Mouse (Mus musculus): ENCODE results near the gene Phkg2. TPM values are rescaled to one million over a fixed set of nuclear protein-coding genes. Genes with fewer than 3 reads are reported as not detected.
A peak's percentile ranks its signal among the peaks of the same experiment; 100 is the strongest.

Phkg2 gene
- polyA plus RNA-seq, 1 experiment from 2014 or later: 56.6 TPM

DNA sequence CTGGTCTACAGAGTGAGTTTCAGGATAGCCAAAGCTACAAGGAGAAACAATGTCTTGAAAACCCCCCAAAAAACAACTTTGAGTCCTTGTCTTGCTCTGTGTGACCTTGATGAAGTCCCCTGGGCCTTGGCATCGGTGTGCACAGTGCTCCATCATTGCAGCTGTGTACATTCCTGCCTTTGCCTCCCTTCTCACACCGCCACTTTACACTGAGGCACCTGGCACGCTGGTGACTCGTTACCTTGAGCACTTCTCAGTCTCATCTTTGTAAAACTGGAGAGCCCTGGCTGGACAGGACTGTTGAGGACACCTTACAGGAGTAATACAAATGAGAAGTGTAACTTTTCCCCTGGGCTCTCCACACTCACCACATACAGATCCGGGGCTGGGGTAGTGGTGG lies 14.1 kb downstream of the Phkg2 start:
- H3K9ac ChIP-seq: peak overlapping the region; percentile 67; the same call in 1 of the 2 replicates
- ATAC-seq (ENCODE audit: low FRiP score): no peak
- H3K9me3 ChIP-seq: no peaks in the 10 kb centered on the region
- peak overlapping the region; percentile 84; the same call in 1 of the 2 replicates for H3K27ac ChIP-seq
- H3K4me3 ChIP-seq (replicated peaks): peak overlapping the region; percentile 90
- WGBS: 80% methylated on average over 5 of the region's 5 CpGs
- H3K4me1 ChIP-seq: peaks cover 18% of the 10 kb centered on the region
- H3K36me3 ChIP-seq (replicated peaks): peaks cover 55% of the 10 kb centered on the region
- no peaks in the 10 kb centered on the region for H3K27me3 ChIP-seq
- peak overlapping the region; percentile 89 for H3K4me2 ChIP-seq

DNA sequence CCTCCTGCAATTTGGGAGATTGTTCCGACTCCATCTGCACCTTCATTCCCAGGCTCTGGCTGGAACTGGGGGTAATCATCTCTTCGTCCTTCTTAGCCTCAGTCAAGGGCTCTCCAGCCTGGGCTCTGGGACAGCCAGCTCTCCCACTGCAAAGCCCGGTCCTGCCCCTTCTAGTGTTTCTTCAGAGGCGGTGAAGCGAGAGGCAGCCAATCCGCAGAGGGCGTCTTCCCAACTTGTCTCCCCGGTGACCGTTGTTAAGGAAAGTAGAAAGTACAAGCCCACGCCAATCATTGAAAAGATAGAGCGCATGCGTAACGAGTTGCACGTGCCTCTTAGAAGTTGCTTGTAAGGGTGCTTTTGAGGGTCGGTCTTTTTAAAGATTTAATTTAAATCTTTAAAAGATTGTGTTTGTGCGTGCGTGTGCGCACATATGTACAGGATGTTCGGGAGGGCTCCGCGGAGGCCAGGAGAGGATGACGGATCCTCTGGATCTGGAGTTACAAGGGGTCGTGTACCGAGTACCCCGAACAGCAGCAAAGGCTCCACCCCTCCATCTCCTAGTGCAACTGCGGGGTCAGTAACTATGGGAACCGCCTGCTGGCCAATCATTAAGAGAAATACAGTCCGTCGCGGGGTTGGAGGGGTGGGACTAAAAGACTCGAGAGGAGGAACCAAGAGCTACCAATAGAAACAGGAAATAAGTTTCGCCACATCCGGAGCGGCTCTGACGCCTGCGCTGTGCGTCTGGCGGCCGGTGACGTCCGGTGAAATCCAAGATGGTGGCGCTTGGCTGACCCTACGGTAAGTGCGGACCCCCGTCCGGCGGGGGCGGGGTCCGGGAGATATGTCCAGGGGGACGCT lies 15.1 kb downstream of the Phkg2 start, which contains the start of the genes Ccdc189 and Rnf40:
Ccdc189 (minus strand) TSS at position 585 of the 861 bp plus-strand sequence.
Rnf40 (plus strand) TSS at position 757 of the 861 bp plus-strand sequence.
- H3K9ac ChIP-seq: peak within 1 kb of the TSS; percentile 76
- WGBS: under 1% methylated on average over 50 of the region's 50 CpGs
- peak within 1 kb of the TSS; percentile 89 for H3K4me2 ChIP-seq
- H3K27ac ChIP-seq: peak within 1 kb of the TSS; percentile 84
- peaks cover 55% of the 10 kb centered on the region for H3K36me3 ChIP-seq (replicated peaks)
- no peaks in the 10 kb centered on the region for H3K27me3 ChIP-seq
- peak; percentile 98 for ATAC-seq (ENCODE audit: low FRiP score)
- H3K4me1 ChIP-seq: peaks cover 18% of the 10 kb centered on the region
- peak within 1 kb of the TSS; percentile 90 for H3K4me3 ChIP-seq (replicated peaks)
- no peaks in the 10 kb centered on the region for H3K9me3 ChIP-seq

DNA sequence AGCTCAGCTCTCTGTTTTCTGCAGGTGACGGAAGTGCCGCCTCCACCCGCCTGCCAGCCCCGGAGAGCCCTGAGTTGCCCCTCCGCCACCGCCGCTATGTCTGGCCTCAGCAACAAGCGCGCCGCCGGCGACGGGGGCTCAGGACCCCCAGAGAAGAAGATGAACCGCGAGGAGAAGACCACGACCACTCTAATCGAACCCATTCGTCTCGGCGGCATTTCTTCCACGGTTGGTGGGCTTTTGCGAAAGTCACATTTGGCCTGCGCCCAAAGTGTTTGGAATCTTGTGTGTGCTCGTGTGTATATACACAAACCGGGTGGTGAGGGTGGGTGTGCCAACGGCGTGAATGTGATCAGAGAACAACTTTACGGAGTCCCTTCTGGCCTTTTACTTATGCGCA lies 15.8 kb downstream of the Phkg2 start:
- 7% methylated on average over 29 of the region's 29 CpGs for WGBS
- H3K4me3 ChIP-seq (replicated peaks): peak overlapping the region; percentile 90
- H3K27ac ChIP-seq: peak overlapping the region; percentile 59; the same call in 1 of the 2 replicates

DNA sequence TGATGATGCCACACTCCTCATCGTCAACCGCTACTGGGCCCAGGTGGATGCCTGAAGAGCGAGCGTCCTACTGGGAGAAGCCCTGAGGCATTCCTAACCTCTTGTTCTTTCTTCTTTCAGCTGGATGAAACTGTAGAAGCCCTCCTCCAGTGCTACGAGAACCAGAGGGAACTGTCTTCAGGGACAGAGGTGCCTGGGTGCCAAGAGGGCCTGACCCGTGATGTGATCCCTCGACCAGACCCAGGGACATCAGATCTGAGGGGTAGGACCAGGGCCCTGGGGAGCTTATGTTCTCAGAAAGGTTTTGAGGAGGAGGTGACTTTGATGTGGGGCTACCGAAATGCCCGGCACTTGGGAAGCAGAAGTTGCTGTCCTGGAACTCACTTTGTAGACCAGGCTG lies 16.5 kb downstream of the Phkg2 start:
- WGBS: 93% methylated on average over 9 of the region's 9 CpGs
- ATAC-seq (ENCODE audit: low FRiP score): no peak
- Histone ChIP-seq H3K4me1 (peaks cover 18% of the 10 kb centered on the region), H3K4me3 (replicated peaks) (peak overlapping the region; percentile 90), H3K27ac (no peak overlapping the region), H3K4me2 (peak overlapping the region; percentile 89), H3K36me3 (replicated peaks) (peaks cover 55% of the 10 kb centered on the region), H3K9ac (0 out of 2 replicates have a peak overlapping the region, but pooled peaks have one; percentile 76), H3K9me3 (no peaks in the 10 kb centered on the region), H3K27me3 (no peaks in the 10 kb centered on the region)

More for the DNA sequence above, 15.8 kb downstream of the Phkg2 start:
- Histone ChIP-seq H3K9ac (peak overlapping the region; percentile 76), H3K4me1 (peaks cover 18% of the 10 kb centered on the region), H3K27me3 (no peaks in the 10 kb centered on the region), H3K9me3 (no peaks in the 10 kb centered on the region), H3K4me2 (peak overlapping the region; percentile 89), H3K36me3 (replicated peaks) (peaks cover 55% of the 10 kb centered on the region)
- ATAC-seq (ENCODE audit: low FRiP score): no peak

DNA sequence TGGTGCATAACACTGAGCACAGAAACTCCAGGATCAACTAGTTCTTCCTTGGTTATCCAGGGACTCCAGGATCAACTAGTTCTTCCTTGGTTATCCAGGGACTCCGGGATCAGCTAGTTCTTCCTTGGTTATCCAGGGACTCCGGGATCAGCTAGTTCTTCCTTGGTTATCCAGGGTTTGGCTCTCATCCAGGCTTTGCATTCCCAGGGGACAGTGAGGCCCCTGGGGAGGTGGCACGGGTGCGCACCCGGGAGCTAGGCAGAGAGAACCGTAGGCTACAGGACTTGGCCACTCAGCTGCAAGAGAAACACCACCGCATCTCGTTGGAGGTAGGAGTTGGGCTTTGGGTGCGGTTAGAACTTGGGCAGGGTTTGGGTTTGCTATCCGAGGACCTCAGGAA lies 18.0 kb downstream of the Phkg2 start:
- no peaks in the 10 kb centered on the region for H3K9me3 ChIP-seq
- ATAC-seq (ENCODE audit: low FRiP score): no peak
- no peak overlapping the region for H3K27ac ChIP-seq
- H3K4me2 ChIP-seq: no peak overlapping the region
- peaks cover 64% of the 10 kb centered on the region for H3K36me3 ChIP-seq (replicated peaks)
- H3K9ac ChIP-seq: no peak overlapping the region
- WGBS: 95% methylated on average over 10 of the region's 10 CpGs
- no peak overlapping the region for H3K4me3 ChIP-seq (replicated peaks)
- H3K27me3 ChIP-seq: no peaks in the 10 kb centered on the region
- H3K4me1 ChIP-seq: peaks cover 18% of the 10 kb centered on the region

DNA sequence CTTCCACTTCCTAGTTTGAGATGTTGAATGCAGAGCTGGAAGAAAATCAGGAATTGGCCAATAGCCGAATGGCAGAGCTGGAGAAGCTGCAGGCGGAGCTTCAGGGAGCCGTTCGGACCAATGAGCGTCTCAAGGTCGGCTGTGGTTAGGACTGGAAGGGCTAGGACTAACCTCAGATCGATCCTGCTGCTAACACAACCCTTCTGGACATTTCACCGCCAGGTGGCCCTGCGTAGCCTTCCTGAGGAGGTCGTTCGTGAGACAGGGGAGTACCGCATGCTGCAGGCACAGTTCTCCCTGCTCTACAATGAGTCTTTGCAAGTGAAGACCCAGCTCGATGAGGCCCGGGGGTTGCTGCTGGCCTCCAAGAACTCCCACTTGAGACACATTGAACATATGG lies 19.4 kb downstream of the Phkg2 start:
- no peak overlapping the region for H3K9ac ChIP-seq
- no peak for ATAC-seq (ENCODE audit: low FRiP score)
- H3K9me3 ChIP-seq: no peaks in the 10 kb centered on the region
- no peak overlapping the region for H3K4me3 ChIP-seq (replicated peaks)
- WGBS: 92% methylated on average over 14 of the region's 14 CpGs
- H3K27ac ChIP-seq: no peak overlapping the region
- H3K36me3 ChIP-seq (replicated peaks): peaks cover 79% of the 10 kb centered on the region
- H3K27me3 ChIP-seq: no peaks in the 10 kb centered on the region
- no peak overlapping the region for H3K4me2 ChIP-seq
- peaks cover 11% of the 10 kb centered on the region for H3K4me1 ChIP-seq

DNA sequence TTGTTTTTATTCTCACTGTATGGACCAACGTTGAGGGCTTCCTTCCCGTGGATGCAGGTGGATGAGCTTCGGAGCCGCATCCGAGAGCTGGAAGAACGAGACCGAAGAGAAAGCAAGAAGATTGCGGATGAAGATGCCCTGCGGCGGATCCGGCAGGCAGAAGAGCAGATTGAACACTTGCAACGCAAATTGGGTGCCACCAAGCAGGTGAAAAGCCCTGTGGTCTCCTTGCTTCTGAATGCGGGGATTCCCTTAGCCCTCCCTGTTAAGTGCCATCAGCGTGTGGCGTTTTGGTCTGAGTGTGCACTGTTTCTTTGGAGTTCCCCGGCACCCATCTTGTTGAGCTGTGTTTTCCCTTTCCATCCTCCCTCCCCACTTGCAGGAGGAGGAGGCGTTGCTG lies 23.6 kb downstream of the Phkg2 start:
- Histone ChIP-seq H3K9ac (no peak overlapping the region), H3K4me2 (no peak overlapping the region), H3K27ac (no peak overlapping the region), H3K4me1 (no peaks in the 10 kb centered on the region), H3K27me3 (no peaks in the 10 kb centered on the region), H3K4me3 (replicated peaks) (no peak overlapping the region), H3K36me3 (replicated peaks) (peaks cover 99% of the 10 kb centered on the region), H3K9me3 (no peaks in the 10 kb centered on the region)
- 97% methylated on average over 17 of the region's 17 CpGs for WGBS
- no peak for ATAC-seq (ENCODE audit: low FRiP score)

DNA sequence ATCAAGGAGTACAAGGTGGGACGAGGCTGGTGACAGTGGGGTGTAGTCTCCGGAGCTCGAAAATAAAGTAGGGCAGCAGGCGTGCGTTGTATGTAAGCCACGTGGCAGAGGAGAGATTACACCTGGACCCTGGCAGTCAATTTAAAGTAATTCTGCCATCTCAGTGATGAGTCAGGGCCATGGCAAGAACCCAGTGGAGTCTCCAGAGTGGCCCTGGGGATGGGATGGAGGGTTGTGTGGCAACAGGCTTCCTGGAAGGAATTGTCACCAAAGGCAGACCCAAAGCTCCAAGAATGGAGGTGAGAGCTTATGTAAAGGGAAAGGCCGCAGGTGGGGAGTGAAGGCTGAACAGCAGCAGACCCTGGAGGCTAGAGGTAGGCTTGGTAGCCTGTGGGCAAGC lies 27.5 kb downstream of the Phkg2 start:
- H3K4me2 ChIP-seq: no peak overlapping the region
- H3K4me3 ChIP-seq (replicated peaks): no peak overlapping the region
- no peak overlapping the region for H3K9ac ChIP-seq
- no peak overlapping the region for H3K27ac ChIP-seq
- H3K9me3 ChIP-seq: no peaks in the 10 kb centered on the region
- H3K27me3 ChIP-seq: no peaks in the 10 kb centered on the region
- H3K36me3 ChIP-seq (replicated peaks): peaks cover 94% of the 10 kb centered on the region
- 95% methylated on average over 7 of the region's 7 CpGs for WGBS
- no peak for ATAC-seq (ENCODE audit: low FRiP score)
- H3K4me1 ChIP-seq: no peaks in the 10 kb centered on the region

DNA sequence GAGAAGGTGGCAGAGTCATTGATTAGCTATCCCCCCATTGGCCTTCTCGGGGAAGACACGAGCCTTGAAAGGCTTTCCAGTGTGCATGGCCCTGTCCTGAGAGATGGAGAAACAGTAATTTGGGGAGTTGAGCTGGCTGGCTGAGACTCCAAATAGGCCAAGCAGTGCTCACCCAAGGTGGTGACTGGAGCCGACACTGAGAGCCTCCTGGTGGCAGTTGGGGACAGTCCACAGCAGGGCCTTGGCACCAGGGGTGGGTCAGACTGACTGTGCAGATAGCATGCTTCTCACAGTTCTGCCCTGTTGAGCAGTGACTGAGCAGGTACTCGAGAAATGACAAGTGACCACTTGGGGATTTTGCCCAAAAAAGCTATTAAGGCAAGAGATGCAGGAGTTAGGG lies 28.6 kb downstream of the Phkg2 start:
- Histone ChIP-seq H3K9me3 (no peaks in the 10 kb centered on the region), H3K27ac (no peak overlapping the region), H3K4me1 (no peaks in the 10 kb centered on the region), H3K27me3 (no peaks in the 10 kb centered on the region), H3K9ac (no peak overlapping the region), H3K36me3 (replicated peaks) (peaks cover 91% of the 10 kb centered on the region), H3K4me2 (no peak overlapping the region), H3K4me3 (replicated peaks) (no peak overlapping the region)
- no peak for ATAC-seq (ENCODE audit: low FRiP score)
- 89% methylated on average over 4 of the region's 4 CpGs for WGBS

DNA sequence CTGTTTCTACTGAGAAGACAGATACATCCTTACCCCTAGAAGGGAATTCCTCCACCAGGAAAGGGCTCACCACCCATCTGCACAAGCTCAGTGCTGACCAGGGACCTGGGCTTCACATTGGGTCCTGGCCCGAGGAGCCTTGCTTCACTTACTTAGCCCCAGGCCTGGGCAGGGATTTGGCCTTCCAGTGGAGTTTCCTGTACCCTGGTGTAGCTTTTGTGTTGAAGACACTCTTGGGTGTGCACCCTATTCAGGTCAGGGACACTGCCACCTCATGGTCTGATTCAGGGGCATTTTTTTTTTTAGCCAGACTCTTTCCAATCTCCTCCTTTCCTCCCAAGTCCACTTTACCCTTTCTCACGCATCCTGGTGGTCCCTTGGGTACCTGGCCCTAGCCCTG lies 29.8 kb downstream of the Phkg2 start:
- H3K27me3 ChIP-seq: no peaks in the 10 kb centered on the region
- no peak for ATAC-seq (ENCODE audit: low FRiP score)
- H3K4me1 ChIP-seq: no peaks in the 10 kb centered on the region
- peaks cover 91% of the 10 kb centered on the region for H3K36me3 ChIP-seq (replicated peaks)
- H3K4me2 ChIP-seq: no peak overlapping the region
- H3K27ac ChIP-seq: no peak overlapping the region
- H3K4me3 ChIP-seq (replicated peaks): no peak overlapping the region
- H3K9me3 ChIP-seq: no peaks in the 10 kb centered on the region
- H3K9ac ChIP-seq: no peak overlapping the region
- WGBS: 88% methylated on average over 2 of the region's 2 CpGs

DNA sequence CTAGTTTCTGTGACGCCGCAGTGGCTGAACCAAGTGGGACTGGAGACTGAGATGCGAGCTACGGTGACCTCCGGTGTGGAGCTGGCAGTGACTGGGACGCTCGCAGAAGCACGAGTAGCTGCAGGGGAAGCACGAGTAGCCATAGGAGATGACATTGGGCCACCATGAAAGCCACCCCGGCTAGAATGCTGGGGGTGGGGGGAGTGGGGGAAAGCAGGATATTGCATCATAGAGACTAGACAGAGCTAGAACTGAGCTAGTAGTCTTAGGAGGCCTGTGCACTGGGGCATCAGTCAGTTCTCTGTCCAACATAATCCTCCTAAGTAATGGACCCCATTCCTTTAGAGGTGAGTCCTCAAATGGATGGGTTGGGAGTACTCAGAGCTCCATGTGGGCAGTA lies 31.1 kb downstream of the Phkg2 start:
- 92% methylated on average over 10 of the region's 10 CpGs for WGBS
- no peak overlapping the region for H3K4me3 ChIP-seq (replicated peaks)
- H3K4me1 ChIP-seq: no peaks in the 10 kb centered on the region
- ATAC-seq (ENCODE audit: low FRiP score): no peak
- H3K4me2 ChIP-seq: no peak overlapping the region
- H3K27ac ChIP-seq: no peak overlapping the region
- no peaks in the 10 kb centered on the region for H3K9me3 ChIP-seq
- H3K27me3 ChIP-seq: no peaks in the 10 kb centered on the region
- H3K36me3 ChIP-seq (replicated peaks): peaks cover 92% of the 10 kb centered on the region
- no peak overlapping the region for H3K9ac ChIP-seq

DNA sequence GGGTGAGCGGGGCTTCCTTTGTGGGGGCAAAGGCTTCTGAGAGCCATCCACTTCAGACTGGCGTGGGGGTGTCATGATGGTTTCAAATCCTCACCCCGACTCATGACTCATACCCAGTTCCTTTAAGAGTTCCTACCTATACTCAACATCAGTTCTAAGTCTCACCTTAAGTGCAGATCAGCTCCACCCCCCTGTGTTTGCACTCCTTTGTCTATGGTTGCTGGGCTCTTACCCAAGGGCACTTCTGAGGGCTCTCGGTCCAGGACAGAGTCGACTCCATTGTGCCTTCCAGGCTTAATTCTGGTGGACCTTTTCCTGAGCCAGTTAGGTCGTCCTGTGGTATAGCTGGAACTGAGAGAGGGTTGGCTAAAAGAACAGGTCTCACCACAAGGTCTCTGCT lies 34.0 kb downstream of the Phkg2 start:
- H3K4me3 ChIP-seq (replicated peaks): no peak overlapping the region
- no peak for ATAC-seq (ENCODE audit: low FRiP score)
- H3K27ac ChIP-seq: no peak overlapping the region
- no peaks in the 10 kb centered on the region for H3K4me1 ChIP-seq
- no peak overlapping the region for H3K4me2 ChIP-seq
- H3K9me3 ChIP-seq: no peaks in the 10 kb centered on the region
- peaks cover 92% of the 10 kb centered on the region for H3K36me3 ChIP-seq (replicated peaks)
- 84% methylated on average over 6 of the region's 6 CpGs for WGBS
- H3K27me3 ChIP-seq: no peaks in the 10 kb centered on the region
- H3K9ac ChIP-seq: no peak overlapping the region

DNA sequence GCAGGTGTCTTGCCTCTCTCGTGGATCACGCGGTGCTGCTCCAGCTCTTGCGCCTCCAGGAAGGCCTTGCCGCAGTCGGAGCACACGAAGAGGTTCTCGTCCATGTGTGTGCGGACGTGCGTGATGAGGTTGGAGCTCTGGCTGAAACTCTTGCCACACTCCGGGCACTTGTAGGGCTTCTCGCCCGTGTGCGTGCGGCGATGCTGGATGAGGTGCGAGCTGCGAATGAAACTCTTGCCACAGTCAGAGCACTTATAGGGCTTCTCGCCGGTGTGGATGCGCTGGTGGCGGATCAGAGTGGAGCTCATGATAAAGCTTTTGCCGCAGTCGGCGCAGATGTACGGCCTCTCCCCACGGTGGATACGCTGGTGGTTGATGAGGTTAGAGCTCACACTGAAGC lies 37.9 kb downstream of the Phkg2 start:
- WGBS: 98% methylated on average over 29 of the region's 29 CpGs
- no peak for ATAC-seq (ENCODE audit: low FRiP score)

More for the DNA sequence above, 37.9 kb downstream of the Phkg2 start:
- Histone ChIP-seq H3K4me3 (replicated peaks) (no peak overlapping the region), H3K9ac (no peak overlapping the region), H3K27me3 (no peaks in the 10 kb centered on the region), H3K9me3 (no peaks in the 10 kb centered on the region), H3K36me3 (replicated peaks) (peaks cover 70% of the 10 kb centered on the region), H3K27ac (no peak overlapping the region), H3K4me1 (peaks cover 16% of the 10 kb centered on the region), H3K4me2 (no peak overlapping the region)
